Mouse (Mus musculus) ES-E14 (cell line): ENCODE measurements around the gene Defb45.

Source experiments
- CHD2 ChIP-seq: IDR thresholded peaks from 2 replicates; pipeline ENCODE4 v1.6.1; 2014; ENCODE audit warnings: mild to moderate bottlenecking, low read depth, low read length, inconsistent platforms
- MAFK ChIP-seq: IDR thresholded peaks from 2 replicates; pipeline ENCODE4 v1.6.1; 2014; ENCODE audit warnings: mild to moderate bottlenecking, low read depth, low read length, inconsistent platforms; ENCODE audit not compliant: insufficient read depth

- TF ChIP-seq CHD2 = no peak
- no peak for TF ChIP-seq MAFK
Measured at GRCm38 (mm10) chr2:152589021-152589420, 10.2 kb downstream of the Defb45 start.
